Mouse (Mus musculus) limb, embryonic 13.5 days (tissue): Measurements from ENCODE around the gene Tctex1d2. TPM values are rescaled to one million over a fixed set of nuclear protein-coding genes. Genes with fewer than 3 reads are reported as not detected.

Experiments
- polyA plus RNA-seq: library from polyadenylated mRNA; unstranded; fragments of >200 nt; fragmentation: Nextera tagmentation; extraction: Ambion mirVana; gene quantifications from 2 replicates; pipeline ENCODE4 v1.2.1, GENCODE M21; 2015

Tctex1d2 gene
- polyA plus RNA-seq, 1 experiment from 2014 or later: 25.5 TPM

Other genes starting within 250 kb of the Tctex1d2 start
- gene Bex6, start 239.9 kb upstream of the Tctex1d2 start, polyA plus RNA-seq: 0.36 TPM in 1 of 2 replicates, not detected in the other
- gene Fbxo45, start 172.5 kb upstream of the Tctex1d2 start, polyA plus RNA-seq: 10.5 and 12.3 TPM in 2 replicates
- 17.0 and 18.6 TPM in 2 replicates for gene Wdr53, start 172.5 kb upstream of the Tctex1d2 start, polyA plus RNA-seq
- gene Smco1, start 148.2 kb upstream of the Tctex1d2 start, polyA plus RNA-seq: not detected in 2 replicates
- 37.1 and 37.2 TPM in 2 replicates for gene Rnf168, start 142.2 kb upstream of the Tctex1d2 start, polyA plus RNA-seq
- gene Ubxn7, start 87.4 kb upstream of the Tctex1d2 start, polyA plus RNA-seq: 29.4 and 35.7 TPM in 2 replicates
- not detected in 2 replicates for gene Tm4sf19, start 19.2 kb upstream of the Tctex1d2 start, polyA plus RNA-seq
- gene Pcyt1a, start 11.2 kb downstream of the Tctex1d2 start, polyA plus RNA-seq: 43.3 and 45.6 TPM in 2 replicates
- 0.46 and 0.56 TPM in 2 replicates for gene Slc51a, start 68.2 kb downstream of the Tctex1d2 start, polyA plus RNA-seq
- not detected in 2 replicates for gene Zdhhc19, start 76.6 kb downstream of the Tctex1d2 start, polyA plus RNA-seq
- gene Tfrc, start 189.2 kb downstream of the Tctex1d2 start, polyA plus RNA-seq: 22.4 and 24.2 TPM in 2 replicates
- gene Tnk2, start 224.2 kb downstream of the Tctex1d2 start, polyA plus RNA-seq: 12.2 and 12.8 TPM in 2 replicates